In the genomic region with DNA sequence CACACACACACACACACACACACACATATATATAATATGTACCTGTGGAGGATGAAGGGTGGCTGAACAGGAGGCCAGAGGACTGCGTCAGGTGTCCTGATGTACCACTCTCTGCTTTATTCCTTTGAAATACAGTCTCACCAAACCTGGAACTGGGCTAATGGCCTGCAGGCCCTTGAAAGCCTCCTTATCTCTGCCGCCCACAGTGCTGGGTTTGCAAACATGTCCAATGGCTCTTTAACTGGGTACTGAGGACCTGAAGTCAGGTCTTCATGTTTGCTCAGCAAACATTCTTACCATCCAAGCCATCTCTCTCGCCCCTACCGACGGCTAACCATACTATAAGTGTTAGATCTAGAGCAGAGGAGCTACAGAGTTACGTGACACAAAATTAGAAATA, we compare ENCODE assay signal across 8 mouse cellular contexts. TPM values are rescaled to one million over a fixed set of nuclear protein-coding genes. Genes with fewer than 3 reads are reported as not detected.
DNase-seq lines count a peak whose midpoint lies in the region; ATAC-seq and TF ChIP-seq lines count a peak whose summit lies in the region.
"Had no signal": no experiment of that assay in that cellular context is flagged by ENCODE, and none has a peak within 500 bp of the region (broad histone marks: within the 10 kb centered on the region; RNA-seq: fewer than 3 reads in every experiment).

No protein-coding gene starts in this region.

- H3K27me3 ChIP-seq in heart, embryonic 16.5 days (ENCODE audit: control insufficient read depth, insufficient read depth, low read length) = no peaks in the 10 kb centered on the region
- peaks cover 49% of the 10 kb centered on the region for H3K27me3 ChIP-seq in erythroblast, embryonic 14.5 days (ENCODE audit: control insufficient read depth)
- H3K27me3 ChIP-seq in lung, postnatal 0 days (replicated peaks; ENCODE audit: insufficient read depth, low read length) = peaks cover 7% of the 10 kb centered on the region; the same call in 1 of the 2 replicates
- H3K27me3 ChIP-seq: embryonic facial prominence, embryonic 15.5 days had no signal

- peak; percentile 70 for TF ChIP-seq EP300 in lung, postnatal 0 days (IDR thresholded peaks at IDR 0.05)

- ATAC-seq in heart, embryonic 16.5 days (replicated peaks; ENCODE audit: extremely low read depth, insufficient read depth, low FRiP score) = no peak
- ATAC-seq in lung, postnatal 0 days = peak; percentile 57

- WGBS in heart, embryonic 16.5 days = 73% methylated on average over 6 of the region's 6 CpGs
- WGBS in lung, postnatal 0 days = 49% methylated on average over 6 of the region's 6 CpGs

- H3K9ac ChIP-seq in heart, embryonic 16.5 days (ENCODE audit: low read length) = peak overlapping the region; percentile 34
- no peak overlapping the region for H3K9ac ChIP-seq in lung, postnatal 0 days (replicated peaks; ENCODE audit: low read depth)

- no peaks in the 10 kb centered on the region for H3K9me3 ChIP-seq in heart, embryonic 16.5 days (replicated peaks; ENCODE audit: control insufficient read depth, low read length)
- H3K9me3 ChIP-seq in erythroblast, embryonic 14.5 days (ENCODE audit: control insufficient read depth, low read length) = no peaks in the 10 kb centered on the region
- no peaks in the 10 kb centered on the region for H3K9me3 ChIP-seq in lung, postnatal 0 days (ENCODE audit: low read length)
- H3K9me3 ChIP-seq: embryonic facial prominence, embryonic 15.5 days had no signal

- peaks cover 47% of the 10 kb centered on the region for H3K4me1 ChIP-seq in heart, embryonic 16.5 days (ENCODE audit: control insufficient read depth, insufficient read depth, low read length)
- peaks cover 38% of the 10 kb centered on the region for H3K4me1 ChIP-seq in bone marrow macrophage, adult 2 months (ENCODE audit: control insufficient read depth, insufficient read depth, low read length)
- H3K4me1 ChIP-seq in erythroblast, embryonic 14.5 days (ENCODE audit: control insufficient read depth) = peaks cover 79% of the 10 kb centered on the region
- peaks cover 6% of the 10 kb centered on the region for H3K4me1 ChIP-seq in lung, postnatal 0 days (ENCODE audit: insufficient read depth, low read depth, low read length)

- intact Hi-C loops in heart, postnatal 10 days (cut with DNase I) = loop anchor here (2.0 kb wide), 2 partner anchors 17 to 25 kb away; partner anchors contain the start of gene D5Ertd579e

- H3K27ac ChIP-seq in heart, embryonic 16.5 days (ENCODE audit: low read length) = peak overlapping the region; percentile 94
- peak overlapping the region; percentile 90 for H3K27ac ChIP-seq in bone marrow macrophage, adult 2 months (ENCODE audit: insufficient read depth, low read depth, low read length)
- H3K27ac ChIP-seq in lung, postnatal 0 days (ENCODE audit: low read length) = peak overlapping the region; percentile 14; the same call in 1 of the 2 replicates

- H3K4me2 ChIP-seq in heart, embryonic 16.5 days (ENCODE audit: low read depth, low read length) = peak overlapping the region; percentile 61
- H3K4me2 ChIP-seq in lung, postnatal 0 days (replicated peaks; ENCODE audit: low read depth, low read length) = peak overlapping the region; percentile 76; the same call in 1 of the 2 replicates

- no peak for DNase-seq in heart, postnatal 10 days
- DNase-seq in lung, postnatal 0 days (ENCODE audit: low spot score) = peak; percentile 57
- DNase-seq in adipocyte (ENCODE audit: low spot score) = no peak
- DNase-seq in adrenal gland, adult 8-10 months = no peak

- H3K4me3 ChIP-seq in heart, embryonic 16.5 days (ENCODE audit: low read length) = no peak overlapping the region
- H3K4me3 ChIP-seq in bone marrow macrophage, adult 2 months (ENCODE audit: insufficient read depth, low read length) = no peak overlapping the region
- peak overlapping the region; percentile 67 for H3K4me3 ChIP-seq in erythroblast, embryonic 14.5 days (replicated peaks)
- H3K4me3 ChIP-seq in lung, postnatal 0 days (ENCODE audit: low read depth, low read length) = no peak overlapping the region

- no peak for TF ChIP-seq CTCF in bone marrow macrophage, adult 2 months (IDR thresholded peaks at IDR 0.05; ENCODE audit: low read depth, low read length)
- peak; percentile 22 for TF ChIP-seq CTCF in lung, postnatal 0 days (IDR thresholded peaks at IDR 0.05)

- no peak for TF ChIP-seq POLR2A in bone marrow macrophage, adult 2 months (IDR thresholded peaks at IDR 0.05; ENCODE audit: borderline replicate concordance, low read depth, low read length)

- no peaks in the 10 kb centered on the region for H3K36me3 ChIP-seq in heart, embryonic 16.5 days (ENCODE audit: control insufficient read depth, insufficient read depth)
- peaks cover 2% of the 10 kb centered on the region for H3K36me3 ChIP-seq in erythroblast, embryonic 14.5 days (ENCODE audit: control insufficient read depth)
- no peaks in the 10 kb centered on the region for H3K36me3 ChIP-seq in lung, postnatal 0 days (ENCODE audit: insufficient read depth, low read length)
- H3K36me3 ChIP-seq: embryonic facial prominence, embryonic 15.5 days had no signal

RNA-seq across cellular contexts. Expression of gene D5Ertd579e, which starts 17.9 kb away (rescaled TPM):
- 23.0 and 27.1 TPM in 2 replicates for polyA plus RNA-seq in heart, embryonic 16.5 days (2015; fragmentation: Nextera tagmentation; extraction: Ambion mirVana)
- total RNA-seq in heart, postnatal 10 days (2021) = 10 to 100 TPM; 93.6 to 97.2 TPM
- 32.3 and 34.0 TPM in 2 replicates for polyA plus RNA-seq in bone marrow macrophage, adult 2 months (2012; ENCODE audit: insufficient read depth, insufficient read length, missing spikeins)
- polyA plus RNA-seq in erythroblast, embryonic 14.5 days (2012) = 1.6 and 2.0 TPM in 2 replicates
- 13.1 and 14.6 TPM in 2 replicates for polyA plus RNA-seq in lung, postnatal 0 days (2015; fragmentation: Nextera tagmentation; extraction: Ambion mirVana)
- total RNA-seq in adrenal gland, adult 8-10 months (2022) = 10 to 100 TPM; 64.5 to 98.4 (median 79.4) TPM

RNA-seq across cellular contexts. Expression of gene Bloc1s4, which starts 34.8 kb away (rescaled TPM):
- polyA plus RNA-seq in heart, embryonic 16.5 days (2015; fragmentation: Nextera tagmentation; extraction: Ambion mirVana) = 21.0 and 21.4 TPM in 2 replicates
- total RNA-seq in heart, postnatal 10 days (2021) = 10 to 100 TPM; 12.5 to 14.3 TPM
- polyA plus RNA-seq in bone marrow macrophage, adult 2 months (2012; ENCODE audit: insufficient read depth, insufficient read length, missing spikeins) = 16.8 and 16.9 TPM in 2 replicates
- 3.2 and 3.5 TPM in 2 replicates for polyA plus RNA-seq in erythroblast, embryonic 14.5 days (2012)
- polyA plus RNA-seq in lung, postnatal 0 days (2015; fragmentation: Nextera tagmentation; extraction: Ambion mirVana) = 26.8 and 28.3 TPM in 2 replicates
- total RNA-seq in adrenal gland, adult 8-10 months (2022) = 10 to 100 TPM; 21.6 to 34.1 (median 27.6) TPM

Comparison
In these comparisons a context has a peak if more than half of its experiments do, and no peak if none do; other contexts are left out.
1. H3K27ac ChIP-seq: peak in every context shown above with its lines; median percentile 94 in heart, embryonic 16.5 days; 90 in bone marrow macrophage, adult 2 months; 14 in lung, postnatal 0 days.